Mouse (Mus musculus) left cerebral cortex, postnatal 14 days (tissue): ENCODE measurements around the gene Miip. TPM values are rescaled to one million over a fixed set of nuclear protein-coding genes. Genes with fewer than 3 reads are reported as not detected.

Source experiments
- DNase-seq, 2 experiments: peaks; one replicate each; pipeline ENCODE4 v3.0.0; 2021 to 2022; ENCODE audit warnings: low spot score in 2 of 2, mixed read lengths in 1 of 2
- intact Hi-C: fragments of 180-260 bp; cut with DNase I; formaldehyde crosslinking; loops from one replicate; pipeline ENCODE4 v1.15.1; 2025
- long read RNA-seq, 2 experiments: library from polyadenylated mRNA; stranded (forward); transcript quantifications; one replicate each; pipeline ENCODE4 v2.0.0; 2021
- total RNA-seq, 2 experiments: library from RNA; stranded (reverse); gene quantifications; 2 replicates each; pipeline ENCODE4 v1.2.3; 2021

Gene Miip
- total RNA-seq, result 10 to 100 TPM; 17.5 to 19.7 TPM
- long read RNA-seq, experiment 1, partial matches to known transcripts, result 0 of 18 reads
- long read RNA-seq, experiment 1, other reads (novel, unspliced or antisense), result 13 of 18 reads
- long read RNA-seq, experiment 2, transcript Miip-201 (10 exons, 1,813 nt), result major isoform, 7 of 31 reads
- long read RNA-seq, experiment 2, partial matches to known transcripts, result 2 of 31 reads
- long read RNA-seq, experiment 2, other reads (novel, unspliced or antisense), result 17 of 31 reads

- intact Hi-C loops, result no loop called here
- peak; percentile 96 to 99 for DNase-seq
These were observed at the start of gene Miip, which contains the start of gene Fv1 for GRCm38 (mm10) chr4:147868450-147869031. Miip (minus strand) TSS chr4:147868816. Fv1 (plus strand) TSS chr4:147868979.

GRCm38 (mm10) chr4:147909486-147909885 is 40.9 kb upstream of the Miip start:
- DNase-seq, result no peak
- intact Hi-C loops, result no loop called here

GRCm38 (mm10) chr4:147906230-147906629 is 37.6 kb upstream of the Miip start:
- no peak for DNase-seq
- intact Hi-C loops, result no loop called here

- DNase-seq, result no peak
- intact Hi-C loops, result no loop called here
These were observed 36.6 kb upstream of the Miip start for GRCm38 (mm10) chr4:147905090-147905659.

GRCm38 (mm10) chr4:147904313-147905089 is 35.9 kb upstream of the Miip start, which contains the start of gene Mfn2:
Mfn2 (minus strand) TSS chr4:147904704.
- intact Hi-C loops, result no loop called here
- DNase-seq, result peak; percentile 89 to 90

GRCm38 (mm10) chr4:147903601-147904000 is 35.0 kb upstream of the Miip start:
- intact Hi-C loops, result no loop called here
- DNase-seq, result no peak

- no peak for DNase-seq
- intact Hi-C loops, result no loop called here
These were observed 34.4 kb upstream of the Miip start for GRCm38 (mm10) chr4:147902906-147903500.

GRCm38 (mm10) chr4:147900452-147900851 is 31.8 kb upstream of the Miip start:
- intact Hi-C loops, result no loop called here
- DNase-seq, result no peak

- intact Hi-C loops, result no loop called here
- peak; percentile 11 to 41 for DNase-seq
These were observed 28.7 kb upstream of the Miip start for GRCm38 (mm10) chr4:147897348-147897747.

- intact Hi-C loops, result no loop called here
- DNase-seq, result no peak
These were observed 27.8 kb upstream of the Miip start for GRCm38 (mm10) chr4:147896411-147896810.

- no peak for DNase-seq
- intact Hi-C loops, result no loop called here
These were observed 27.3 kb upstream of the Miip start for GRCm38 (mm10) chr4:147895815-147896330.

GRCm38 (mm10) chr4:147890341-147890740 is 21.7 kb upstream of the Miip start:
- intact Hi-C loops, result no loop called here
- no peak for DNase-seq

- intact Hi-C loops, result no loop called here
- no peak for DNase-seq
These were observed 19.6 kb upstream of the Miip start for GRCm38 (mm10) chr4:147888237-147888636.

- DNase-seq, result no peak
- intact Hi-C loops, result no loop called here
These were observed 18.7 kb upstream of the Miip start for GRCm38 (mm10) chr4:147887277-147887676.

GRCm38 (mm10) chr4:147886158-147886557 is 17.5 kb upstream of the Miip start:
- intact Hi-C loops, result no loop called here

GRCm38 (mm10) chr4:147884138-147884537 is 15.5 kb upstream of the Miip start:
- intact Hi-C loops, result no loop called here
- no peak for DNase-seq

More at GRCm38 (mm10) chr4:147886158-147886557, 17.5 kb upstream of the Miip start:
- no peak for DNase-seq

- DNase-seq, result no peak
- intact Hi-C loops, result no loop called here
These were observed 14.4 kb upstream of the Miip start for GRCm38 (mm10) chr4:147883041-147883440.

GRCm38 (mm10) chr4:147881792-147882191 is 13.2 kb upstream of the Miip start:
- intact Hi-C loops, result no loop called here
- no peak for DNase-seq

- no peak for DNase-seq
- intact Hi-C loops, result no loop called here
These were observed 11.2 kb upstream of the Miip start for GRCm38 (mm10) chr4:147879865-147880264.
